Mouse (Mus musculus) thymus, adult 2 months (tissue): ENCODE data around the gene Ssu72.

Source experiments
- CTCF ChIP-seq: fragments of 200-500 bp; IDR thresholded peaks from 2 replicates; pipeline ENCODE4 v1.5.1; 2012; ENCODE audit warnings: mild to moderate bottlenecking, control low read depth, low read length, moderate library complexity, borderline replicate concordance; ENCODE audit not compliant: control insufficient read depth, poor library complexity, insufficient read depth; ENCODE audit errors: extremely low read depth
- POLR2A ChIP-seq: fragments of 200-500 bp; IDR thresholded peaks from 2 replicates; pipeline ENCODE4 v1.6.1; 2012; ENCODE audit warnings: mild to moderate bottlenecking, low read length, control low read depth, moderate library complexity; ENCODE audit not compliant: control insufficient read depth, poor library complexity, insufficient read depth; ENCODE audit errors: extremely low read depth

DNA sequence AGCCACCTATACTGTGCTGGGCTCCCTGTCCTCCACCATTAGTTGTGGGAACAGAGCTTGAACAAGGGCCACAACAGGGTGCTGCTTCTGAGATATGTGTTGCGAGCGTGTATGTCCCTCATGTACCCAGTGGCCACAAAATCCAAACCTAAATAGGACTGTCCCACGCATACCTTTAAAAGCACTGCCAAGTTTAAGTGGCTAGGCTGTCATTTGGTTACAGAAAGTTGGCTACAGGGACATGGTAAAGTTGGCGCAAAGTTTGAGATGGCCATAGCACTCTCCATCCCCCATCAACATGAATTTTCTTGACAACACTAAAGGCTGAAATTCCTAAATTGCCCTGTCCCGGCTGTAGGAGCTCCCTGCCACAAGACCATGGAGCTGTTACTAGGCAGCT lies 40.5 kb downstream of the Ssu72 start:
- TF ChIP-seq POLR2A = no peak
- no peak for TF ChIP-seq CTCF
